Mouse (Mus musculus) MEL (cell line): ENCODE measurements around the gene Arntl. TPM values are rescaled to one million over a fixed set of nuclear protein-coding genes. Genes with fewer than 3 reads are reported as not detected.

Experiments
- DNase-seq: peaks from one replicate; pipeline ENCODE4 v3.0.0; 2011; ENCODE audit warnings: low read depth, low spot score
- H3K27ac ChIP-seq: 2 replicates; pipeline ENCODE4 v1.5.1; 2012; ENCODE audit warnings: low read depth, mild to moderate bottlenecking, control low read depth, low read length, moderate library complexity; ENCODE audit not compliant: control insufficient read depth
- H3K27me3 ChIP-seq, 2 experiments: fragments of 150-350 bp in 1 of 2; sonication (generic) in 1 of 2; 2 replicates each; pipeline ENCODE4 v1.6.1; 2012; ENCODE audit warnings: low read length in 2 of 2, mild to moderate bottlenecking in 2 of 2, improper control_type of control experiment in 1 of 2, moderate library complexity in 1 of 2; ENCODE audit not compliant: insufficient read depth in 2 of 2, control insufficient read depth in 1 of 2
- H3K36me3 ChIP-seq, 2 experiments: 2 replicates each; pipeline ENCODE4 v1.6.1; 2012 to 2014; ENCODE audit warnings: low read length in 2 of 2, improper control_type of control experiment in 1 of 2, inconsistent platforms in 1 of 2, mild to moderate bottlenecking in 1 of 2; ENCODE audit not compliant: insufficient read depth in 2 of 2, control insufficient read depth in 1 of 2
- H3K4me1 ChIP-seq, 2 experiments: fragments of 150-350 bp in 1 of 2; sonication (generic) in 1 of 2; 2 replicates each; pipeline ENCODE4 v1.6.1; 2012; ENCODE audit warnings: low read length in 2 of 2, improper control_type of control experiment in 1 of 2, mild to moderate bottlenecking in 1 of 2; ENCODE audit not compliant: insufficient read depth in 2 of 2, control insufficient read depth in 1 of 2
- H3K4me3 ChIP-seq, 2 experiments: fragments of 150-350 bp in 1 of 2; sonication (generic) in 1 of 2; 2 replicates each; pipeline ENCODE4 v1.5.1; 2012; ENCODE audit warnings: low read depth in 2 of 2, low read length in 2 of 2, mild to moderate bottlenecking in 2 of 2, moderate library complexity in 2 of 2, control low read depth in 1 of 2, improper control_type of control experiment in 1 of 2; ENCODE audit not compliant: control insufficient read depth in 1 of 2, insufficient read depth in 1 of 2
- H3K79me2 ChIP-seq: 2 replicates; pipeline ENCODE4 v1.6.1; 2012; ENCODE audit warnings: mild to moderate bottlenecking, low read length, moderate library complexity; ENCODE audit not compliant: control insufficient read depth, poor library complexity, insufficient read depth
- H3K9ac ChIP-seq: 2 replicates; pipeline ENCODE4 v1.6.1; 2012; ENCODE audit warnings: low read depth, mild to moderate bottlenecking, control low read depth, low read length, moderate library complexity; ENCODE audit not compliant: control insufficient read depth, poor library complexity, severe bottlenecking
- H3K9me3 ChIP-seq: fragments of 150-350 bp; sonication (generic); replicated peaks from 2 replicates; pipeline ENCODE4 v1.6.1; 2012; ENCODE audit warnings: mild to moderate bottlenecking, low read length, improper control_type of control experiment, moderate library complexity; ENCODE audit not compliant: insufficient read depth
- CHD1 ChIP-seq: IDR thresholded peaks from 2 replicates; pipeline ENCODE4 v1.6.1; 2012; ENCODE audit warnings: low read depth, mild to moderate bottlenecking, inconsistent platforms, low read length, improper control_type of control experiment
- CHD2 ChIP-seq: IDR thresholded peaks from 2 replicates; pipeline ENCODE4 v1.6.1; 2011; ENCODE audit warnings: low read length, improper control_type of control experiment
- CTCF ChIP-seq, 3 experiments: IDR thresholded peaks in 2 of 3; conservative IDR thresholded peaks in 1 of 3; 2 replicates each; pipeline ENCODE4 v1.5.1; 2011 to 2012; ENCODE audit warnings: low read length in 3 of 3, low read depth in 2 of 3, mild to moderate bottlenecking in 2 of 3, improper control_type of control experiment in 1 of 3, inconsistent platforms in 1 of 3, mixed read lengths in 1 of 3, moderate library complexity in 1 of 3; ENCODE audit not compliant: control insufficient read depth in 1 of 3, insufficient read depth in 1 of 3, poor library complexity in 1 of 3, severe bottlenecking in 1 of 3
- ELF1 ChIP-seq: IDR thresholded peaks from 2 replicates; pipeline ENCODE4 v1.6.1; 2014; ENCODE audit warnings: low read depth, mild to moderate bottlenecking, inconsistent platforms, low read length, improper control_type of control experiment, moderate library complexity
- ETS1 ChIP-seq: IDR thresholded peaks from 2 replicates; pipeline ENCODE4 v1.6.1; 2012; ENCODE audit warnings: low read depth, mild to moderate bottlenecking, inconsistent platforms, low read length, improper control_type of control experiment, moderate library complexity
- GABPA ChIP-seq: IDR thresholded peaks from 2 replicates; pipeline ENCODE4 v1.6.1; 2012; ENCODE audit warnings: low read depth, mild to moderate bottlenecking, inconsistent platforms, low read length, improper control_type of control experiment, moderate library complexity
- HCFC1 ChIP-seq: IDR thresholded peaks from 2 replicates; pipeline ENCODE4 v1.6.1; 2012; ENCODE audit warnings: low read depth, mild to moderate bottlenecking, inconsistent platforms, low read length, improper control_type of control experiment, moderate library complexity
- JUND ChIP-seq: IDR thresholded peaks from 2 replicates; pipeline ENCODE4 v1.6.1; 2011; ENCODE audit warnings: low read depth, mild to moderate bottlenecking, improper control_type of control experiment, low read length
- MAFK ChIP-seq: IDR thresholded peaks from 2 replicates; pipeline ENCODE4 v1.6.1; 2011; ENCODE audit warnings: low read depth, mild to moderate bottlenecking, low read length, improper control_type of control experiment, borderline replicate concordance
- MAX ChIP-seq: IDR thresholded peaks from 2 replicates; pipeline ENCODE4 v1.6.1; 2011; ENCODE audit warnings: low read length, improper control_type of control experiment
- MAZ ChIP-seq: IDR thresholded peaks from 2 replicates; pipeline ENCODE4 v1.6.1; 2012; ENCODE audit warnings: low read depth, mild to moderate bottlenecking, inconsistent platforms, low read length, improper control_type of control experiment
- MEF2A ChIP-seq: IDR thresholded peaks from 2 replicates; pipeline ENCODE4 v1.6.1; 2014; ENCODE audit warnings: low read depth, mild to moderate bottlenecking, inconsistent platforms, low read length, improper control_type of control experiment; ENCODE audit not compliant: poor library complexity, insufficient replicate concordance, severe bottlenecking; ENCODE audit errors: extremely low read depth
- MXI1 ChIP-seq: IDR thresholded peaks from 2 replicates; pipeline ENCODE4 v1.6.1; 2011; ENCODE audit warnings: mild to moderate bottlenecking, low read depth, low read length, improper control_type of control experiment
- MYB ChIP-seq: IDR thresholded peaks from 2 replicates; pipeline ENCODE4 v1.6.1; 2011; ENCODE audit warnings: mild to moderate bottlenecking, low read depth, low read length, improper control_type of control experiment
- NELFE ChIP-seq: IDR thresholded peaks from 2 replicates; pipeline ENCODE4 v1.6.1; 2011; ENCODE audit warnings: low read depth, low read length, improper control_type of control experiment
- NRF1 ChIP-seq: IDR thresholded peaks from 2 replicates; pipeline ENCODE4 v1.6.1; 2014; ENCODE audit warnings: low read depth, mild to moderate bottlenecking, inconsistent platforms, low read length, improper control_type of control experiment, moderate library complexity; ENCODE audit not compliant: poor library complexity, insufficient read depth, severe bottlenecking
- POLR2A ChIP-seq, 2 experiments: IDR thresholded peaks; 2 replicates each; pipeline ENCODE4 v1.6.1; 2011 to 2012; ENCODE audit warnings: low read length in 2 of 2, mild to moderate bottlenecking in 2 of 2, control low read depth in 1 of 2, improper control_type of control experiment in 1 of 2, low read depth in 1 of 2, moderate library complexity in 1 of 2; ENCODE audit not compliant: control insufficient read depth in 1 of 2, insufficient read depth in 1 of 2, poor library complexity in 1 of 2
- TBP ChIP-seq: IDR thresholded peaks from 2 replicates; pipeline ENCODE4 v1.8.0; 2011; ENCODE audit warnings: low read depth, low read length, improper control_type of control experiment
- TCF12 ChIP-seq: IDR thresholded peaks from 2 replicates; pipeline ENCODE4 v1.6.1; 2014; ENCODE audit warnings: low read depth, mild to moderate bottlenecking, inconsistent platforms, low read length, improper control_type of control experiment, moderate library complexity
- USF1 ChIP-seq: IDR thresholded peaks from 2 replicates; pipeline ENCODE4 v1.6.1; 2014; ENCODE audit warnings: low read depth, mild to moderate bottlenecking, inconsistent platforms, low read length, improper control_type of control experiment, moderate library complexity
- ZC3H11A ChIP-seq: IDR thresholded peaks from 2 replicates; pipeline ENCODE4 v1.6.1; 2012; ENCODE audit warnings: low read depth, mild to moderate bottlenecking, inconsistent platforms, low read length, improper control_type of control experiment
- ZKSCAN1 ChIP-seq: IDR thresholded peaks from 2 replicates; pipeline ENCODE4 v1.6.1; 2012; ENCODE audit warnings: low read depth, mild to moderate bottlenecking, inconsistent platforms, low read length, improper control_type of control experiment, moderate library complexity
- polyA plus RNA-seq, 2 experiments: library from polyadenylated mRNA; stranded (reverse) in 1 of 2; unstranded in 1 of 2; fragments of >175 nt in 1 of 2; fragments of >200 nt in 1 of 2; gene quantifications; 2 replicates each; pipeline versions ENCODE4 v1.2.1 to v1.2.4; 2012; ENCODE audit warnings: low replicate concordance in 2 of 2, low read depth in 1 of 2; ENCODE audit not compliant: insufficient read length in 2 of 2, insufficient read depth in 1 of 2, missing spikeins in 1 of 2
- total RNA-seq: library from RNA; depleted of rRNA; stranded (reverse); fragments of 300-350 nt; gene quantifications from 2 replicates; pipeline ENCODE4 v1.2.3, GENCODE M21; 2012

The Arntl gene
- total and polyA plus RNA-seq, 3 experiments, result 2.0 to 4.5 TPM; not detected in 1

DNA sequence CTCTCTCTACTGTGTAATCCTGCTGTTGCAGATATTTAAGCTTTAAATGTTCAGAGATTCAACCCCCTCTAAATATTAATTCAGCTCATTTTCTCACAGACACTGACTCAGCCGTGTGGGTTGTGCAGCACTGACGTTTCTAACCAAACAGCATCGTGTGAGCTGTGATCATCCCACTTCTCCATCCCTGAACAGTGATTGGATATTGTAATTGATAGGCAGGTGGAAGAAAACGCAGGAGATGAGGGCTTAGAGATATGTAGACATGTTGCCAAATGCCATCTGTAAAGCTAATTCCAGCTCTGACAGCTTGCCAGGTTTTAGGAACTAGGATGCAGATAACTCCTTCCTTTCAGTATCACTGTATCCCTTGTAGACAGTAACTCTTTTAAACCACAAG lies 140.0 kb downstream of the Arntl start:
- H3K4me1 ChIP-seq, result peaks cover 2 to 8% of the 10 kb centered on the region in 2 experiments
- H3K27ac ChIP-seq, result no peak overlapping the region
- H3K27me3 ChIP-seq, result no peaks in the 10 kb centered on the region
- no peak overlapping the region for H3K4me3 ChIP-seq
- TF ChIP-seq GABPA (no peak), USF1 (no peak), ELF1 (no peak), MAFK (no peak), TBP (no peak), CHD1 (no peak), ZKSCAN1 (no peak), MXI1 (no peak), MAZ (no peak), MEF2A (no peak), MYB (no peak)
- peaks cover 0 to 18% of the 10 kb centered on the region in 2 experiments; a peak in 3 of 4 replicates for H3K36me3 ChIP-seq
- no peak for DNase-seq
- no peak overlapping the region for H3K9ac ChIP-seq
- no peaks in the 10 kb centered on the region; the same call in 1 of the 2 replicates for H3K79me2 ChIP-seq
- no peaks in the 10 kb centered on the region for H3K9me3 ChIP-seq

DNA sequence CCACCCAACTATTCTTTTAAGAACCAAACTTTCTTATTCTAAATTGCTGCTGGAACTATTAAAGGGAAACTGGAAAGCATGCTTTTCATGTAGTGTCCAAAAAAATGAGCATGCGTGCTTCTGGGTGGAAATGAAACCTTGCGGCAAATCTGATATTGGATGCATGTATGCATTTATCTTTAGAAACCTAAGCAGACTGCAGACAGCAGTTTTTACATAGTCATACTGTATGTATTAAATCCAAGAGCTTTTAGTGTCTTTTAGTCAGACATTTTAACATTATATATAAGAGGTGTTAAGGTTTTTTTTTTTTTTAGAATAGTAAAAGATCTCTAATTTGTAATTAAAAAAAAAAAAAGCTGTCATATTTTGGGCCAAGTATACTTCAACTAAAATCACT lies 140.4 kb downstream of the Arntl start:
- Histone ChIP-seq H3K27me3 (no peaks in the 10 kb centered on the region), H3K27ac (no peak overlapping the region), H3K4me1 (peaks cover 2 to 8% of the 10 kb centered on the region in 2 experiments), H3K4me3 (no peak overlapping the region), H3K9me3 (no peaks in the 10 kb centered on the region), H3K79me2 (no peaks in the 10 kb centered on the region; the same call in 1 of the 2 replicates), H3K36me3 (peaks cover 0 to 18% of the 10 kb centered on the region in 2 experiments; a peak in 3 of 4 replicates), H3K9ac (no peak overlapping the region)
- no peak for DNase-seq
- TF ChIP-seq CTCF (IDR thresholded peaks at IDR 0.05 in 2 of 3, conservative IDR thresholded peaks at IDR 0.05 in 1 of 3; ENCODE audit: control insufficient read depth in 1 of 3, insufficient read depth in 1 of 3, low read depth in 2 of 3, low read length in 3 of 3, poor library complexity in 1 of 3, severe bottlenecking in 1 of 3) (no peak), NRF1 (no peak), MXI1 (no peak), HCFC1 (no peak), CHD2 (no peak), TCF12 (no peak), NELFE (no peak), GABPA (no peak), ZC3H11A (no peak), JUND (no peak), MAX (no peak), ETS1 (no peak), TBP (no peak), POLR2A (IDR thresholded peaks at IDR 0.05; ENCODE audit: control insufficient read depth in 1 of 2, insufficient read depth in 1 of 2, low read depth in 1 of 2, low read length in 2 of 2, poor library complexity in 1 of 2) (no peak), MEF2A (no peak), ZKSCAN1 (no peak)
